ENCODE assay signal across 24 mouse cellular contexts in genomic region chr15:97854059-97854458, GRCm38 (mm10). TPM values are rescaled to one million over a fixed set of nuclear protein-coding genes. Genes with fewer than 3 reads are reported as not detected.
A peak's percentile ranks its signal among the peaks of the same experiment; 100 is the strongest.
DNase-seq lines count a peak whose midpoint lies in the region; ATAC-seq and TF ChIP-seq lines count a peak whose summit lies in the region.
"Had no signal": no experiment of that assay in that cellular context is flagged by ENCODE, and none has a peak within 500 bp of the region (broad histone marks: within the 10 kb centered on the region; RNA-seq: fewer than 3 reads in every experiment).

No protein-coding gene starts in this region.

- no peak overlapping the region for H3K9ac ChIP-seq in intestine, postnatal 0 days (ENCODE audit: low read depth, low read length)
- no peak overlapping the region for H3K9ac ChIP-seq in intestine, embryonic 16.5 days (ENCODE audit: low read depth, low read length)
- no peak overlapping the region for H3K9ac ChIP-seq in liver, postnatal 0 days (replicated peaks)
- H3K9ac ChIP-seq in liver, embryonic 12.5 days: no peak overlapping the region
- H3K9ac ChIP-seq in neural tube, embryonic 15.5 days (replicated peaks): no peak overlapping the region
- H3K9ac ChIP-seq: embryonic facial prominence, embryonic 13.5 days; forebrain, embryonic 12.5 days; heart, embryonic 12.5 days; hindbrain, embryonic 12.5 days; lung, embryonic 15.5 days had no signal

- DNase-seq in liver, postnatal 0 days: no peak
- peak; percentile 14 for DNase-seq in thymus, postnatal 4 days
- no peak for DNase-seq in thymus, postnatal 36 days
- DNase-seq: adrenal gland, postnatal 10 days; cerebellum, adult 2 months; cerebellum, postnatal 25 days; embryo, embryonic 11 days; heart, postnatal 14 days; kidney, postnatal 4 days; layer of hippocampus, adult 9-11 months had no signal

- H3K4me3 ChIP-seq in intestine, postnatal 0 days (ENCODE audit: low read depth, low read length): no peak overlapping the region
- H3K4me3 ChIP-seq in intestine, embryonic 16.5 days (ENCODE audit: low read length): no peak overlapping the region
- no peak overlapping the region for H3K4me3 ChIP-seq in liver, postnatal 0 days (ENCODE audit: low read depth, low read length)
- H3K4me3 ChIP-seq in liver, embryonic 12.5 days: no peak overlapping the region
- H3K4me3 ChIP-seq in neural tube, embryonic 15.5 days (replicated peaks): no peak overlapping the region
- H3K4me3 ChIP-seq: embryonic facial prominence, embryonic 13.5 days; erythroblast, embryonic 14.5 days; forebrain, embryonic 12.5 days; heart, embryonic 12.5 days; hindbrain, embryonic 12.5 days; limb, embryonic 10.5 days; lung, embryonic 15.5 days; midbrain, embryonic 10.5 days had no signal

- no peak overlapping the region for H3K4me2 ChIP-seq in intestine, postnatal 0 days (replicated peaks; ENCODE audit: low read depth)
- H3K4me2 ChIP-seq in intestine, embryonic 16.5 days (ENCODE audit: low read depth, low read length): no peak overlapping the region
- H3K4me2 ChIP-seq in liver, postnatal 0 days (ENCODE audit: low read depth, low read length): no peak overlapping the region
- H3K4me2 ChIP-seq in liver, embryonic 12.5 days: no peak overlapping the region
- H3K4me2 ChIP-seq in neural tube, embryonic 15.5 days: no peak overlapping the region
- H3K4me2 ChIP-seq: embryonic facial prominence, embryonic 13.5 days; forebrain, embryonic 12.5 days; heart, embryonic 12.5 days; hindbrain, embryonic 12.5 days; lung, embryonic 15.5 days had no signal

- peak; percentile 41 for TF ChIP-seq CTCF in intestine, postnatal 0 days (IDR thresholded peaks at IDR 0.05; ENCODE audit: low read depth)
- peak; percentile 33; the same call in 1 of the 2 replicates for TF ChIP-seq CTCF in liver, postnatal 0 days (IDR thresholded peaks at IDR 0.05; ENCODE audit: low read depth)

- whole genome bisulfite sequencing in intestine, postnatal 0 days: 47% methylated on average over 8 of the region's 8 CpGs
- 51% methylated on average over 8 of the region's 8 CpGs for WGBS in intestine, embryonic 16.5 days
- WGBS in liver, postnatal 0 days (ENCODE audit: insufficient replicate concordance): 39% methylated on average over 8 of the region's 8 CpGs
- WGBS in liver, embryonic 12.5 days (ENCODE audit: insufficient replicate concordance): 43% methylated on average over 8 of the region's 8 CpGs
- 41% methylated on average over 8 of the region's 8 CpGs for WGBS in neural tube, embryonic 15.5 days

- ATAC-seq in intestine, postnatal 0 days: no peak
- ATAC-seq in intestine, embryonic 16.5 days: no peak
- no peak for ATAC-seq in liver, postnatal 0 days
- ATAC-seq in liver, embryonic 12.5 days: no peak
- ATAC-seq in neural tube, embryonic 15.5 days (ENCODE audit: low FRiP score): no peak
- ATAC-seq: inflammation-experienced regulatory T-cells, adult 6 months had no signal

- no peaks in the 10 kb centered on the region for H3K9me3 ChIP-seq in intestine, postnatal 0 days (ENCODE audit: control insufficient read depth)
- no peaks in the 10 kb centered on the region for H3K9me3 ChIP-seq in intestine, embryonic 16.5 days (ENCODE audit: control insufficient read depth, low read length)
- no peaks in the 10 kb centered on the region for H3K9me3 ChIP-seq in liver, postnatal 0 days (ENCODE audit: low read length)
- H3K9me3 ChIP-seq in liver, embryonic 12.5 days (replicated peaks): no peaks in the 10 kb centered on the region
- no peaks in the 10 kb centered on the region for H3K9me3 ChIP-seq in neural tube, embryonic 15.5 days (replicated peaks)
- H3K9me3 ChIP-seq: embryonic facial prominence, embryonic 13.5 days; forebrain, embryonic 12.5 days; heart, embryonic 12.5 days; hindbrain, embryonic 12.5 days; limb, embryonic 10.5 days; lung, embryonic 15.5 days; midbrain, embryonic 10.5 days had no signal

- no peaks in the 10 kb centered on the region for H3K4me1 ChIP-seq in intestine, postnatal 0 days (replicated peaks; ENCODE audit: control insufficient read depth, insufficient read depth, low read length)
- peaks cover 3% of the 10 kb centered on the region; the same call in 1 of the 2 replicates for H3K4me1 ChIP-seq in intestine, embryonic 16.5 days (ENCODE audit: control insufficient read depth, insufficient read depth, low read length)
- H3K4me1 ChIP-seq in liver, postnatal 0 days (ENCODE audit: insufficient read depth): peaks cover 11% of the 10 kb centered on the region
- H3K4me1 ChIP-seq in liver, embryonic 12.5 days: peaks cover 36% of the 10 kb centered on the region
- peaks cover 5% of the 10 kb centered on the region; the same call in 1 of the 2 replicates for H3K4me1 ChIP-seq in neural tube, embryonic 15.5 days
- H3K4me1 ChIP-seq: heart, embryonic 12.5 days; hindbrain, embryonic 12.5 days had no signal

- peaks cover 7% of the 10 kb centered on the region; the same call in 1 of the 2 replicates for H3K36me3 ChIP-seq in intestine, postnatal 0 days (ENCODE audit: control insufficient read depth, insufficient read depth)
- no peaks in the 10 kb centered on the region for H3K36me3 ChIP-seq in intestine, embryonic 16.5 days (ENCODE audit: control insufficient read depth, insufficient read depth, low read length)
- no peaks in the 10 kb centered on the region for H3K36me3 ChIP-seq in liver, postnatal 0 days (replicated peaks; ENCODE audit: insufficient read depth, low read length)
- H3K36me3 ChIP-seq in liver, embryonic 12.5 days: no peaks in the 10 kb centered on the region
- no peaks in the 10 kb centered on the region for H3K36me3 ChIP-seq in neural tube, embryonic 15.5 days
- H3K36me3 ChIP-seq: embryonic facial prominence, embryonic 13.5 days; forebrain, embryonic 12.5 days; heart, embryonic 12.5 days; hindbrain, embryonic 12.5 days; limb, embryonic 10.5 days; lung, embryonic 15.5 days; midbrain, embryonic 10.5 days had no signal

- TF ChIP-seq EP300 in liver, postnatal 0 days (IDR thresholded peaks at IDR 0.05; ENCODE audit: low read depth): no peak

- no peaks in the 10 kb centered on the region for H3K27me3 ChIP-seq in intestine, postnatal 0 days (replicated peaks; ENCODE audit: control insufficient read depth, insufficient read depth, low read length)
- no peaks in the 10 kb centered on the region for H3K27me3 ChIP-seq in intestine, embryonic 16.5 days (replicated peaks; ENCODE audit: control insufficient read depth, insufficient read depth, low read length)
- H3K27me3 ChIP-seq in liver, postnatal 0 days (ENCODE audit: insufficient read depth, low read length): no peaks in the 10 kb centered on the region
- H3K27me3 ChIP-seq in liver, embryonic 12.5 days (replicated peaks): 0 out of 2 replicates have a peak, but pooled peaks cover 4% of the 10 kb centered on the region
- no peaks in the 10 kb centered on the region for H3K27me3 ChIP-seq in neural tube, embryonic 15.5 days (replicated peaks)
- H3K27me3 ChIP-seq: embryonic facial prominence, embryonic 13.5 days; forebrain, embryonic 12.5 days; hindbrain, embryonic 12.5 days; lung, embryonic 15.5 days had no signal

- H3K27ac ChIP-seq in intestine, postnatal 0 days (ENCODE audit: low read depth, low read length): no peak overlapping the region
- no peak overlapping the region for H3K27ac ChIP-seq in intestine, embryonic 16.5 days (ENCODE audit: low read length)
- no peak overlapping the region for H3K27ac ChIP-seq in liver, postnatal 0 days (ENCODE audit: low read depth)
- no peak overlapping the region for H3K27ac ChIP-seq in liver, embryonic 12.5 days
- no peak overlapping the region for H3K27ac ChIP-seq in neural tube, embryonic 15.5 days (replicated peaks)
- H3K27ac ChIP-seq: embryonic facial prominence, embryonic 13.5 days; forebrain, embryonic 12.5 days; hindbrain, embryonic 12.5 days; limb, embryonic 10.5 days; lung, embryonic 15.5 days; macrophage had no signal

RNA-seq across cellular contexts. Expression of gene Hdac7, which starts 9.8 kb away (rescaled TPM):
- polyA plus RNA-seq in intestine, postnatal 0 days (2015; fragmentation: Nextera tagmentation; extraction: Ambion mirVana): 7.8 and 9.2 TPM in 2 replicates
- polyA plus RNA-seq in intestine, embryonic 16.5 days (2015; fragmentation: Nextera tagmentation; extraction: Ambion mirVana): 15.8 and 18.2 TPM in 2 replicates
- 5.3 TPM in 2 replicates for polyA plus RNA-seq in liver, postnatal 0 days (2015; fragmentation: Nextera tagmentation; extraction: Ambion mirVana)
- 14.0 and 14.3 TPM in 2 replicates for polyA plus RNA-seq in liver, embryonic 12.5 days (2016; fragmentation: Nextera tagmentation; extraction: Ambion mirVana)
- 26.5 and 32.1 TPM in 2 replicates for polyA plus RNA-seq in neural tube, embryonic 15.5 days (2015; fragmentation: Nextera tagmentation; extraction: Ambion mirVana)

RNA-seq across cellular contexts. Expression of gene Vdr, which starts 56.4 kb away (rescaled TPM):
- 6.5 and 7.0 TPM in 2 replicates for polyA plus RNA-seq in intestine, postnatal 0 days (2015; fragmentation: Nextera tagmentation; extraction: Ambion mirVana)
- 2.4 TPM in 2 replicates for polyA plus RNA-seq in intestine, embryonic 16.5 days (2015; fragmentation: Nextera tagmentation; extraction: Ambion mirVana)
- 0.07 and 0.25 TPM in 2 replicates for polyA plus RNA-seq in liver, postnatal 0 days (2015; fragmentation: Nextera tagmentation; extraction: Ambion mirVana)
- 0.46 and 0.66 TPM in 2 replicates for polyA plus RNA-seq in liver, embryonic 12.5 days (2016; fragmentation: Nextera tagmentation; extraction: Ambion mirVana)
- 0.17 and 0.63 TPM in 2 replicates for polyA plus RNA-seq in neural tube, embryonic 15.5 days (2015; fragmentation: Nextera tagmentation; extraction: Ambion mirVana)
- polyA plus RNA-seq: erythroblast, embryonic 14.5 days had no signal
